Mouse (Mus musculus) monocyte, adult 2 months (primary cell): ENCODE data around the gene Slc16a5.
"Not testable (repeated sequence)": the region's sequence is repeated elsewhere in the genome, so short reads cannot be mapped to it uniquely, and the experiment has no call there.

Experiments used
- DNase-seq, 2 experiments: peaks; one replicate each; pipeline ENCODE4 v3.0.0; 2022; ENCODE audit warnings: low spot score in 2 of 2, low read depth in 1 of 2

Slc16a5 gene

GRCm38 (mm10) chr11:115478296-115478938 lies 16.1 kb downstream of the Slc16a5 start:
- DNase-seq, result no peak

- no peak for DNase-seq
Measured at GRCm38 (mm10) chr11:115481553-115482259, 19.4 kb downstream of the Slc16a5 start.

- no peak for DNase-seq
Measured at GRCm38 (mm10) chr11:115483278-115483677, 21.0 kb downstream of the Slc16a5 start.

- peak; percentile 48 to 71 for DNase-seq
Measured at GRCm38 (mm10) chr11:115483726-115484125, 21.5 kb downstream of the Slc16a5 start.

GRCm38 (mm10) chr11:115485155-115485554 lies 22.9 kb downstream of the Slc16a5 start:
- DNase-seq, result no peak

GRCm38 (mm10) chr11:115488551-115489104 lies 26.4 kb downstream of the Slc16a5 start:
- DNase-seq, result no peak

- DNase-seq, result no peak
Measured at GRCm38 (mm10) chr11:115490441-115491355, 28.4 kb downstream of the Slc16a5 start.

GRCm38 (mm10) chr11:115491356-115492083 lies 29.2 kb downstream of the Slc16a5 start, which contains the start of gene Nt5c:
TSS of gene Nt5c (minus strand) at chr11:115491862.
- DNase-seq, result peak; percentile 20 to 62

GRCm38 (mm10) chr11:115492387-115492786 lies 30.1 kb downstream of the Slc16a5 start:
- no peak for DNase-seq

- DNase-seq, result not testable (repeated sequence)
Measured at GRCm38 (mm10) chr11:115496559-115496958, 34.3 kb downstream of the Slc16a5 start.

GRCm38 (mm10) chr11:115502636-115503035 lies 40.4 kb downstream of the Slc16a5 start:
- no peak for DNase-seq

GRCm38 (mm10) chr11:115506586-115506985 lies 44.3 kb downstream of the Slc16a5 start:
- no peak for DNase-seq

GRCm38 (mm10) chr11:115508061-115508460 lies 45.8 kb downstream of the Slc16a5 start:
- no peak for DNase-seq

- no peak for DNase-seq
Measured at GRCm38 (mm10) chr11:115509773-115510506, 47.7 kb downstream of the Slc16a5 start.

GRCm38 (mm10) chr11:115510507-115510888 lies 48.2 kb downstream of the Slc16a5 start:
- no peak for DNase-seq

- no peak for DNase-seq
Measured at GRCm38 (mm10) chr11:115511121-115511520, 48.8 kb downstream of the Slc16a5 start.

- no peak for DNase-seq
Measured at GRCm38 (mm10) chr11:115512004-115512403, 49.7 kb downstream of the Slc16a5 start.

- peak; percentile 46 to 66 for DNase-seq
Measured at GRCm38 (mm10) chr11:115512407-115513183, 50.3 kb downstream of the Slc16a5 start.
